Mouse (Mus musculus): ENCODE data around the gene Slc25a25. TPM values are rescaled to one million over a fixed set of nuclear protein-coding genes. Genes with fewer than 3 reads are reported as not detected.

The Slc25a25 gene
- total RNA-seq, 2 experiments from 2014 or later = 28.0 to 33.7 TPM

- DNase-seq (ENCODE audit: low spot score in 2 of 2) = no peak
Measured at GRCm38 (mm10) chr2:32463773-32464172, 12.5 kb upstream of the Slc25a25 start.

- no peak for DNase-seq (ENCODE audit: low spot score in 2 of 2)
Measured at GRCm38 (mm10) chr2:32459657-32460056, 8.4 kb upstream of the Slc25a25 start.

GRCm38 (mm10) chr2:32458300-32458699 is 7.1 kb upstream of the Slc25a25 start:
- DNase-seq (ENCODE audit: low spot score in 2 of 2) = no peak

- DNase-seq (ENCODE audit: low spot score in 2 of 2) = no peak
Measured at GRCm38 (mm10) chr2:32455101-32455500, 3.9 kb upstream of the Slc25a25 start.

- no peak for DNase-seq (ENCODE audit: low spot score in 2 of 2)
Measured at GRCm38 (mm10) chr2:32454633-32455032, 3.4 kb upstream of the Slc25a25 start.

GRCm38 (mm10) chr2:32453641-32454303 is 2.5 kb upstream of the Slc25a25 start:
- DNase-seq (ENCODE audit: low spot score in 2 of 2) = no peak

GRCm38 (mm10) chr2:32452441-32452971 is 1.3 kb upstream of the Slc25a25 start:
- DNase-seq (ENCODE audit: low spot score in 2 of 2) = no peak

- peak; percentile 90 to 97 for DNase-seq (ENCODE audit: low spot score in 2 of 2)
Measured at GRCm38 (mm10) chr2:32451870-32452372, 676 bp upstream of the Slc25a25 start.

- no peak for DNase-seq (ENCODE audit: low spot score in 2 of 2)
Measured at GRCm38 (mm10) chr2:32449761-32450754, 1.2 kb downstream of the Slc25a25 start, which contains the start of gene Naif1. TSS of gene Naif1 (plus strand) at chr2:32450457.

GRCm38 (mm10) chr2:32448480-32448879 is 2.8 kb downstream of the Slc25a25 start:
- DNase-seq (ENCODE audit: low spot score in 2 of 2) = no peak

GRCm38 (mm10) chr2:32447264-32447936 is 3.8 kb downstream of the Slc25a25 start:
- DNase-seq (ENCODE audit: low spot score in 2 of 2) = no peak

- DNase-seq (ENCODE audit: low spot score in 2 of 2) = no peak
Measured at GRCm38 (mm10) chr2:32445535-32445934, 5.7 kb downstream of the Slc25a25 start.

- no peak for DNase-seq (ENCODE audit: low spot score in 2 of 2)
Measured at GRCm38 (mm10) chr2:32441550-32441949, 9.7 kb downstream of the Slc25a25 start.

GRCm38 (mm10) chr2:32440632-32441031 is 10.6 kb downstream of the Slc25a25 start:
- no peak for DNase-seq (ENCODE audit: low spot score in 2 of 2)

GRCm38 (mm10) chr2:32440164-32440563 is 11.1 kb downstream of the Slc25a25 start:
- DNase-seq (ENCODE audit: low spot score in 2 of 2) = no peak

- DNase-seq (ENCODE audit: low spot score in 2 of 2) = no peak
Measured at GRCm38 (mm10) chr2:32439177-32439576, 12.1 kb downstream of the Slc25a25 start.

- no peak for DNase-seq (ENCODE audit: low spot score in 2 of 2)
Measured at GRCm38 (mm10) chr2:32438733-32439132, 12.5 kb downstream of the Slc25a25 start.

GRCm38 (mm10) chr2:32437612-32438166 is 13.6 kb downstream of the Slc25a25 start:
- no peak for DNase-seq (ENCODE audit: low spot score in 2 of 2)

- DNase-seq (ENCODE audit: low spot score in 2 of 2) = no peak
Measured at GRCm38 (mm10) chr2:32436686-32437372, 14.4 kb downstream of the Slc25a25 start.
